Mouse (Mus musculus) kidney, postnatal 14 days (tissue): ENCODE measurements at regions not wholly inside any gene's neighbourhood (a gene's known extent, or its start where the extent isn't known, plus 50 kb on each side); places are given as distances from the start of the nearest gene placed in this dataset.
"Not testable (repeated sequence)": the region's sequence is repeated elsewhere in the genome, so short reads cannot be mapped to it uniquely, and the experiment has no call there.

Experiments used
- DNase-seq: peaks from one replicate; pipeline ENCODE4 v3.0.0; 2022; ENCODE audit warnings: mixed read lengths

GRCm38 (mm10) chr6:67954570-67954969, 419.0 kb upstream of the Tacstd2 start:
- DNase-seq, result not testable (repeated sequence)

GRCm38 (mm10) chr6:67931499-67931898, 395.9 kb upstream of the Tacstd2 start:
- not testable (repeated sequence) for DNase-seq

- no peak for DNase-seq
These were observed 386.9 kb upstream of the Tacstd2 start for GRCm38 (mm10) chr6:67922537-67922936.

- no peak for DNase-seq
These were observed 378.3 kb upstream of the Tacstd2 start for GRCm38 (mm10) chr6:67913903-67914302.

- no peak for DNase-seq
These were observed 377.7 kb upstream of the Tacstd2 start for GRCm38 (mm10) chr6:67913309-67913708.

- DNase-seq, result no peak
These were observed 360.9 kb upstream of the Tacstd2 start for GRCm38 (mm10) chr6:67896495-67896894.

GRCm38 (mm10) chr6:67895858-67896257, 360.3 kb upstream of the Tacstd2 start:
- no peak for DNase-seq

- no peak for DNase-seq
These were observed 352.0 kb upstream of the Tacstd2 start for GRCm38 (mm10) chr6:67887586-67887985.

GRCm38 (mm10) chr6:67884893-67885292, 349.3 kb upstream of the Tacstd2 start:
- DNase-seq, result no peak

GRCm38 (mm10) chr6:67881476-67881875, 345.9 kb upstream of the Tacstd2 start:
- DNase-seq, result not testable (repeated sequence)

GRCm38 (mm10) chr6:67857945-67858344, 322.3 kb upstream of the Tacstd2 start:
- not testable (repeated sequence) for DNase-seq

GRCm38 (mm10) chr6:67839486-67839885, 303.9 kb upstream of the Tacstd2 start:
- DNase-seq, result not testable (repeated sequence)

- peak; percentile 2 for DNase-seq
These were observed 276.9 kb upstream of the Tacstd2 start for GRCm38 (mm10) chr6:67812478-67812877.

- DNase-seq, result no peak
These were observed 255.8 kb upstream of the Tacstd2 start for GRCm38 (mm10) chr6:67791393-67791792.

GRCm38 (mm10) chr6:67790742-67791141, 255.1 kb upstream of the Tacstd2 start:
- no peak for DNase-seq

GRCm38 (mm10) chr6:67787091-67787765, 251.6 kb upstream of the Tacstd2 start:
- DNase-seq, result no peak

- DNase-seq, result no peak
These were observed 243.3 kb upstream of the Tacstd2 start for GRCm38 (mm10) chr6:67778883-67779282.

GRCm38 (mm10) chr6:67754102-67754501, 218.5 kb upstream of the Tacstd2 start:
- not testable (repeated sequence) for DNase-seq

- DNase-seq, result no peak
These were observed 190.0 kb upstream of the Tacstd2 start for GRCm38 (mm10) chr6:67725611-67726010.

GRCm38 (mm10) chr6:67698952-67699351, 163.4 kb upstream of the Tacstd2 start:
- not testable (repeated sequence) for DNase-seq

- DNase-seq, result not testable (repeated sequence)
These were observed 155.4 kb upstream of the Tacstd2 start for GRCm38 (mm10) chr6:67690997-67691396.

GRCm38 (mm10) chr6:67683105-67683504, 147.5 kb upstream of the Tacstd2 start:
- not testable (repeated sequence) for DNase-seq

GRCm38 (mm10) chr6:67681641-67682040, 146.0 kb upstream of the Tacstd2 start:
- DNase-seq, result not testable (repeated sequence)

GRCm38 (mm10) chr6:67679106-67679505, 143.5 kb upstream of the Tacstd2 start:
- not testable (repeated sequence) for DNase-seq

GRCm38 (mm10) chr6:67674717-67675116, 139.1 kb upstream of the Tacstd2 start:
- not testable (repeated sequence) for DNase-seq
